Mouse (Mus musculus) heart, postnatal 14 days (tissue): ENCODE measurements around the gene Agbl2. TPM values are rescaled to one million over a fixed set of nuclear protein-coding genes. Genes with fewer than 3 reads are reported as not detected.
"Not testable (repeated sequence)": the region's sequence is repeated elsewhere in the genome, so short reads cannot be mapped to it uniquely, and the experiment has no call there.

Source experiments
- DNase-seq, 2 experiments: peaks; one replicate each; pipeline ENCODE4 v3.0.0; 2021 to 2022
- intact Hi-C: fragments of 180-260 bp; cut with DNase I; formaldehyde crosslinking; loops from one replicate; pipeline ENCODE4 v1.15.1; 2025
- total RNA-seq, 2 experiments: library from RNA; stranded (reverse); gene quantifications; 2 replicates each; pipeline ENCODE4 v1.2.3; 2021

The Agbl2 gene
- total RNA-seq, 2 experiments from 2014 or later: 1.2 to 1.3 TPM

DNA sequence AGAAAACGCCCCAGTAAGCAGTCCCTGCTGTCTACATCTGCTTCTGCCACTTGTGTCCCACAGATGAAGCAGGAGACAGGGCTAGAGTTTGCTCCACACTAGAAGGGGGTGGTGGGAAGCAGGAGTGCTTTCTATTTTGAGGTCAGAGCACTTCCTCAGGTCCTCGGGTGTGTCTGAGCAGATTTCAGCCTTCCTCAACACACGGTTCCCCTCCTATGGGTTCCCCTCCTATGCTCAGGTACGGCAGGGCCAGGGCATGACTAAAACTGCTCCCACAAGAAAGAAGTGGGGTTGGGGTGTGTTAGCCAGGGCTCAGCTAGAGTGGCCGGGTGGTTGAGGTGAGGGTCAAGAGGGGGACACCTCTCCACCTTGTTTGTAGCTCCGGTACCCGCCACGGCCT is 28.2 kb downstream of the Agbl2 start:
- intact Hi-C loops: no loop called here
- no peak for DNase-seq

DNA sequence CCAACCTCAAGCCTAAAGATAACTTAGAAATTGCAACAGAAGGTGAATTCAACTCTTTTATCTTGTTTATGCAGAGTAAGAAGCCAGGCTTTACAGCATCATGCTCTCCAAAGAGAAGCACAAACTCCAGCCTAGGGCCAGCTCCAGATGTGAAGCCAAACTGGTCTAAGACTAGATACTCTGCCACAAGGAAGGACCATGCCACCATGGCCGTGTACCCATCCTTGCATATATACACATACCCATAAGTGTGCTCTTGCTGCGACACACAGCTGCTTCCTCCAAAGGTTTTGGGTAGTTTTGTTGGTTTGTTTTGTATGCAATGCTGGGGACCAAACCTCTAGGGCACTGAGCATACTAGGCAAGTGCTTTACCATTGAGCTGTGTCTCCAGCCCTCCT is 32.7 kb downstream of the Agbl2 start:
- intact Hi-C loops: no loop called here
- no peak for DNase-seq

DNA sequence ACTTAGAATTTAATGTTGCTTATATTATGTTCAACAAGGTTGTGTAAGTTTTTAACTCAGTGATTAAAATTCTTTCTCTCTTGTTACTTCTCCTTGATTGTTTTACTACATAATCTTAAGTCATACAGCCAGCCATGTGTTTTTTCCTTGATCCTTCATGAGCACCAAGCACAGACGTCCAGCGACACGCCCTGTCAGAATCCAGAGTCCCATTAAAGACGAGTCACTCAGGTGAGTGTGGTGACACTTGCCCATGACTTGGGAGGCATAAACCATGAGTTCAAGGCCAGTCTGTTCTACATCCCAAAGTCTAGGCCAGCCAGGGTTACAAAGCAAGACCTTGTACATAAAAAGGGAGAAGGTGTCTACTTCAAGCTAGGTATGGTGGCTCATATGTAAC is 33.6 kb downstream of the Agbl2 start:
- no peak for DNase-seq
- intact Hi-C loops: no loop called here

DNA sequence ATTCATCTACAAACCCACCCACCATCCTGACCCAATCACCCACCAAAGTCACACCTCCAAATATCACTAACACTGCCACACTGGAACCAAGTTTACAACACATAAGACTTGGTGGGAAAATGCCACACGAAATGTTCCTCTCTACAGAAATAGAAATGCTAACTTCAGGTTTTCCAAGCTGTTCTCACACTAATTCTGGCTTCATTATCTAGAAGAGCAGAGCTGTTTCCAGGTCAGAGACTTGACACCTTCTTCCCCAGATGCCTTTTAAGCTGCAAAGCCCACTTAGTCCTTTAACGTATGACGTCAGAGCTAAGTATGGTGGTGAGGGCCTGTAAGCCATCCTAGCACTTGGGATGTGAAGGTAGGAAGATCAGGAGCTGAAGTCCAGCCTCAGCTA is 36.2 kb downstream of the Agbl2 start:
- no peak for DNase-seq
- intact Hi-C loops: no loop called here

DNA sequence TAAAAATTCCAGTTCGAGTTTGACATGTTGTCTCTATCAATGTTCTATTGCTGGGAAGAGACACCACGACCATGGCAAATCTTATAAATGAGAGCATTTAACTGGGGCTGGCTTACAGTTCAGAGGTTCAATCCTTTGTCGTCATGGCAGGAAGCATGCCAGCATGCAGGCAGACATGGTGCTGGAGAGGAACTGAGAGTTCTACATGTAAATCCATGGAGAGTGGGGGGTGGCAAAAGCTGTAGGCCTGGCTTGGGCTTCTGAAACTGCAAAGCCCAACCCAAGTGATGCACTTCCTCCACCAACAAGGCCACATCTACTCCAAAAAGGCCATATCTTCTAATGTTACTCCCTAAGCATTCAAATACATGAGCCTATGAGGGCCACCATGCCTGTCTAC is 38.4 kb downstream of the Agbl2 start:
- intact Hi-C loops: no loop called here
- no peak for DNase-seq

DNA sequence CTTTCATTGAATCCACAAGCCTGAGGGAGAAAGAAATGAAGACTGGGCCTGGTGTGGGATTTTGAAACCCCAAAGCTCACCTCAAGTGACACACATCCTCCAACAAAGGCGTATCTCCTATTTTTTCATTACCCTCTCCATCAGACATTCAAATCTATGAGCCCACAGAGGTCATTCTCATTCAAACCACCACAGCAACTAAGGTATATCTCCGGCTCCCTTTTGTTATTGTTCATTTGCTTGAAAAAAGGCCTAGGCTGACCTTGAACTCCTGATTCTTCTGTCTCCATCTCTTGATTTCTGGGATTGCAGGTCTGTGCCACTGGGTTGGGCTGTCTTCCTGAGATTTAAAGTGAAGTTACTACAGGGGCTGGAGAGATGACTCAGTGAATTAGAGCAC is 40.5 kb downstream of the Agbl2 start:
- DNase-seq: no peak
- intact Hi-C loops: no loop called here

DNA sequence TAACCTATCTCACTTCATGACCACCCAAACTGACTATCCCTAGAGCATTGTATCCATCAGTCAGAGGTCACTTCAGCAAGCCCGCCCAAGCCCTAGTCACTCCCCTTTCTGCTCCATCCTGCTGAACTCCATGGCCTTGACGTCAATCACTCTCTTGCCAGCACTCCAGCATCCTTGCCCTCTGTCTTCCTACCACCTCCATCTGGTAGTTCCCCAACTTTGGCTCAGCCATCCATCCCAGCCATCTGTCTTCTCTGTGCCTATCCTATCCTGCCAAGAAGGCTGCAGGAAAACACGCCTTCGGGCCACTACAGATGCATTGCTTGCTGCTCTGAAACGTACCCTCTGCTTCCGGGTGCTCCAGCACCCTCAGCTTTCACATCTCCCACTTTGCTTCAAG is 41.3 kb downstream of the Agbl2 start:
- intact Hi-C loops: no loop called here
- DNase-seq: no peak

DNA sequence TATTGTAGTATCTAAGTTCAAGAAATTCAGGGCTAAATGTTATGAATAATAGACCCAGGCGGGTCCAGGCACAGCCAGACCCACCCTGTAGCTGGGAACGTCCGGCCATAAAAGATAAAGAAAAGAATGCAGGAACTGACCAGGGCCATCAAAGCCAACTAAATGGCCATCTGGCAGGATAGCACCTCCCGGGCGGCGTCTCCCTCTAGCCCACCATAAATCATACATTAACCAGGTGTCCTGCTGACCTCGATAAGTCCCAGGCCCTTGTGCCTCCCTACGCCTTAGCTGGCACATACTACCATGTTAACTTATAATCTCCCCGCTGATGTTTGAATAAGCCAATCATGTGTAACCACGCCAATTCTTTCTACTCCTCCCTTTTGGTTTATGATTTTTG is 42.0 kb downstream of the Agbl2 start:
- intact Hi-C loops, DNase-seq: not testable (repeated sequence)

DNA sequence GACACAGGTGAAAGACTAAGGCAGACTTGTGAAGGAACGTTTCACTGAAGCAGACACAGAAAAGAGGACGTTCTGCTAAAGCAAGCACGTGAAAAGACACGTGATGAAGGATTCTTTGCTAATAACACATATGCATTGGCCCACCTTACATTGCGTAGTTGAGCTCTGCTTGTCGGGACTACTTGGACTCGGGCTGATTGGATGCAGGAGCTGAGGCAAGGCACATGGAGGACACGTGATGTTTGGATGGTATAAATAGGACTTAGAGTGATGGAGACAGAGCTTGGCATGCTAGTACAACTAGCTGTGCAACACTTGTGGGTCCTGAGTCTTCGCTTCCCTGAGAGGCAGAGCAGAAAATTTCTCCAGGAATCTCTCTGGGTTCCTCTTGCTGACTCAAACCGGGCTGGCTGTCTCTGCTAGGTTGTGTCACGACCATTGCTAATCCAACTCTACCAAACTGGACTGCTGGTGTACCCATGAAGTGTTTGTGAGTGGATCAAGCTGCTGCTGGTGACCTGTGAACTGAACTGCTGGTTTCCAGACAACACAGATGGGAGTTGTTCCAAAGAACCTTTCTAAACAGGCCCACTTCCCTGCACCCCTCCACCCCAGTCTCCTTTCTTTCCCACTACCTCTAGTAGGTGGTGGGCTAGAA is 43.1 kb downstream of the Agbl2 start:
- no peak for DNase-seq
- intact Hi-C loops: no loop called here

DNA sequence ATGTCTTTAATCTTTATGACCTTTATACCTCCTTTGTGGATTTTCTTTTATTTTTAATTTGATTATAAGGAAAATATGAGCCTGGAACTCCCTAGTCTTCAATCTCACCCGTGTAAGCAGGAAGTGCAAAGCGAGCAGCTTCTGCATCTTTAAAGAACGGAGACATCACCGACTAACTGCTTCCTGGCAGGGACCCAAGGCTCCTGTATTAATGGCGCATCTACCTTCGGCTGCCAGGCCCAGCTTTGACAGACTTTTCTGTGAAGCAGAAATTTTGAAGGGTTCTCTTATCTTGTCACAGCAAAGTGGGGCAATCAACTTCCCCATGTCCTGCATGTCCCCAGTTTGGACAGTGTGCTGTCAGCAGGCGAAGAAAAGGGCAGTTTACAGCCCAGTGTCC is 46.2 kb downstream of the Agbl2 start:
- intact Hi-C loops: no loop called here
- DNase-seq: no peak

DNA sequence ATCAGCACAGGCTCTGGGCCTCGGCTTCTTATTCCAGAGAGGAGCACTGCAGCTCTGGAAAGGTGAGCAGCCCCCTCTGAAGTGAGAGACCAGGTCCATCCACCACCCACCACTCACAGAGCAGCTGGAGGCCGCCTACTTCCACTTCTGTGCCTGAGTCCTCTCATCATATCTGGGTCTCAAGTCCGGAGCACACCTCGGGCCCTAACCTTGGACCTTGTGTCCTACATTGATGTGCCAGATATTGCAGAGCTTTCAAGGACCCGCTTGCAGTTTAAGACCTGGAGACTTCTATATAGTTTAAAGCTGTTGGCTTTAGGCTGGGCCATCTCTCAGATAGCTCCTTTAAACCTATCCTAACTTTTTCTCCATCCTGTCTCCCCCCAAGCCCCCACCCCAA is 51.0 kb downstream of the Agbl2 start:
- no peak for DNase-seq

DNA sequence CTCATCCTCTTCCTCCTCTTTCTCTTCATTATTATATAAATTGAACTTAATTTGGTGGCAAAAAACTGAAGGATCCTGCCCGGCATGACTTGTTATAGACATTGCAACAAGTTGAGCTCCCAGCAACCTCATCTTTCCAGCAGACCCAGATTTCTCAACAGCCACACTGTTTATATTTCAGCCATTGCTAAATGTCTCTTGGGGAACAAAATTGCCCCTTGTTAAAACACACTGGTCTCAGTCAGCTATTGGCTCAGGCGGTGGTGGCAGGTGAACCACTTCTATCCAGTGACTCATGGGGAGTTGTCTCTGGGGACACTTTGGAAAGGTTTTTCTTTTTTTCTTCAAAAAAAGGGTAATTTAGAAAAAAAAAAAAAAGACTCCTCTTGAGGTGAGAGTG is 56.1 kb downstream of the Agbl2 start:
- no peak for DNase-seq
- intact Hi-C loops: no loop called here

More for the DNA sequence above, 51.0 kb downstream of the Agbl2 start:
- intact Hi-C loops: no loop called here

DNA sequence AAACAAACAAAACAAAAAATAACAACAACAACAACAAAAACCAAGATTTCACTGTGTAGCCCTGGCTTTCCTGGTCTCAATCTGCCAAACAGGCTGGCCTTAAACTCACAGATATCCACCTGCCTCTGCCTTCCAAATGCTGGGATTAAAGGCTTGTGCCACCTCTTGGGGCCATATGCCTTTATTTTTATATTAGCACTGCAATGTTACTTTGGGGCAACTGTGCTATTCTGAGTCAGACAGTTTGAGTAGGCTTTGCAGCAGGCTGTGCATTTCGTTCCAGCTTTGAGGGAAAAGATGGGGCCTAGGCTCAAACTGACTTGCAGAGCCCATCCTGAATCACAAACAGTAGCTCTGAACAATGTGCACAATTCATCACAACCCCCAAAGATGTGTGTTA is 61.1 kb downstream of the Agbl2 start:
- intact Hi-C loops: no loop called here
- DNase-seq: no peak

DNA sequence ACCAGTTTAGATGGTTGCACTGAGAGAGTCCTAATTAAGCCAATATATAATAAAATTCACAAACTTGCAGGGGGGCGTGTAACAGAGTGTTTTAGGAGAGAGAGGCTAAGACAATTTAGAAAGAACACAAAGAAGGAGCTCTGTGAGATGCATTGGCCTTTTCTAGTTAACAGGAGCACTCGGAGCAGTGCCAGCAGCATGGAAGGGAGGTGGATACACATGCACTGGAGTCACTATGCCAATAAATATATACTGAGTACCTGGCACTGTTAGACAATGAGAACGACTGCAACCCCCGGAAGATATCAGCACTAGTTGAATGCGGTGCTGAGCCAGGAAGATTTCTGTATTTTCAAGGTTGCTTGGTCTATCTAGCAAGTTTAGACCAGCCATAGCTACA is 61.7 kb downstream of the Agbl2 start:
- no peak for DNase-seq
- intact Hi-C loops: no loop called here

DNA sequence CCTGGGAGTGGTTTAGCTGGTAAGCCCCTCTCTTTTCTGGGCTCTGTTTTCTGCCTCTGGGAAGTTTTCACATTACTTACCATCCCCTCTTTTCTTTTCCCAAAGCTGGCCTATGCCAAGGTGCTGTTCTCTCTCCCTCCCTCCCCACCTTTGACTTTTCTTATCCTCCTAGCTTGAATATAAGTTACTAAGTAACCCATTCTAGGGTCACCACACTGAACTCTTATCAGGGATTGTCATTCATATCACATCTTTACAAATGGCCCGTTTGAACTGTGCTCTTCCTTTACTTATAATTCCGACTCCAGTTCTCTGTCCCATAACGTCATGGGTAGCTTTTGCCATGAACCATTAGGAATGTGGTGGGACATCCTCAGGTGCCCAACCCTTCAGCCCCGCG is 62.7 kb downstream of the Agbl2 start:
- no peak for DNase-seq

DNA sequence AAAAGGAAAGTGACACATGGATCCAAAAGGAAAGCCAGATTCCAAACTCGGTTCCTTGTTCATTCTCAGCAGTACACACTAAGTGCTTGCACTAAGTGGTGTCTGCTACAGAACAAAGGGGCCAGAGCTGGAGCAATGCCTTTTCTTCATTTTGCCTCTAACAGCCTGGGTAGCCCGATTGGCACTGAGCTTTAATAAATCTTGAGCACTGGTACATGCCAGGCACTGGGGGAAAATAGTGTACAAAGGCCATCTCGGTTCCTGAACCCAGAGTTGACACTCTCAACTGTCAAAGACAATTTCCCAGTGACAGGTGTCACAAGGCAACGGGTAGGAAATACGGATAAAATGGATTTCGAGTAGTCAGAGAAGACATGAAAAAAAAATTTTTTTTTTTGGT is 63.6 kb downstream of the Agbl2 start:
- intact Hi-C loops: no loop called here
- DNase-seq: peak in 1 of 2 experiments; percentile 14

More for the DNA sequence above, 62.7 kb downstream of the Agbl2 start:
- intact Hi-C loops: no loop called here

DNA sequence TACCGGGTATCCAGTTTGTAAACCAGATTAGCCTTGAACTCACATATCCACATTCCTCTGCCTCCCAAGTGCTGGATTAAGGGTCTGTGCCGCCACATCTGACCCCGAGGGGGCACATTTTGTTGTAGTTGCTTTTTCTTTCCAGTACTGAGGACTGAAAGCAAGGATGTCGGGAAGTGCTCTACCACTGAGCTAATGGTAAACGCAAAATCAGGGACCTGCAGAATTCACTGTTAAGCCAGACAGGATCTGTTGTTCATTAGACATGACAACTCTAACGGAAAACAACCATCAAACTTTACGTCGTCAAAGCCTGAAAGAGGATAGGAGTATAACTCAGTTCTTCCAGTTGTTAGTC is 64.0 kb downstream of the Agbl2 start:
- intact Hi-C loops: no loop called here
- no peak for DNase-seq

DNA sequence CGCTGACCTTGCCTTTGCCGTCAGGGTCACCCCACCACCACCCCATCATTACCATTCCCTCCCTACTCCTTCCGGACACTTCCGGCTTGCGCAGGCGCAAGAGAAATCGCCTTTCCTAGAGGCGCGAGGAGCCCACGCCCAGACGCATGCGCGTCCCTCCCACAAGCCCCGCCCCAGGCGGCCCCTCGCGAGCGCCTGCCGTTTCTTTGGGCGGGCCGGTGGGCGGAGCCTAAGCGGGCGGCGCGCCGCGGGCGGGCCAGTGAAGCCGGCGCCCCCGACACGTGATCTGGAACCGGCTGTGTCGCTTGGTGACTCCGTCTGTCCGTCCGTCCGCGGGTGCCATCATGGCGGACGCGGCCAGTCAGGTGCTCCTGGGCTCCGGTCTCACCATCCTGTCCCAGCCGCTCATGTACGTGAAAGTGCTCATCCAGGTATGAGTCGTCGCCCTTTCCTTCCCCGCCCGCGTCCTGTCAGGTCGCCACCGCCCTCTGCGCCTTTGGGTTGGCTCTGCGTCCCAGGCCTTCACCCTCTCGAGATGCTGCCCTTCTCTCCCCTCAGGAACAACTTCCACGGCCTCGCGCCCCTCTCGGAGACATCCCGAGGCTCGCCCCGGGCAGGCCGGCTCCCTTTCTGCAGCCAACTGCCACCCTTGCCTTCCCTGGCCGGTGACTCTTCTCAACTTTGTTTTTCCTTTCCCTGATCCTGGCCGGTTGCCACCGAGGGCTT is 64.6 kb downstream of the Agbl2 start, which contains the start of gene Mtch2:
Mtch2 (plus strand) TSS at position 201 of the 726 bp plus-strand sequence.
- intact Hi-C loops: no loop called here
- peak; percentile 100 for DNase-seq

DNA sequence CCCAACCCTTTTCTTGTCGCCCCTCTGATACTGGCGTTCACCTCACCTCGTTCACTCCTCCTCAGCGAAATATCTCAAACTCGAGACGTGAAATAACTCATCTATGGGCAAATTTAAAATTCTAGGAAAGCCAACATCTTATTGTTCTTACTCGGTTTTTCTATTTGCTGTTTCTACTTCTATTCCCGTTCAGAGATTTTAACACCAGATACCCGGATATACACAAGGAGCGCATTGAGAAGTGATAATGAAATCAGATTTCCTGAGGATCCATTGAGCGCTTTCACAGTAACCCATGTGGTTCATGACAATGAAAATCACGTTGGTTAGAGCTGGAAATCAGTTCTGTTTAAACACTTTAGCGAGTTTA is 65.1 kb downstream of the Agbl2 start:
- DNase-seq: no peak
- intact Hi-C loops: no loop called here

DNA sequence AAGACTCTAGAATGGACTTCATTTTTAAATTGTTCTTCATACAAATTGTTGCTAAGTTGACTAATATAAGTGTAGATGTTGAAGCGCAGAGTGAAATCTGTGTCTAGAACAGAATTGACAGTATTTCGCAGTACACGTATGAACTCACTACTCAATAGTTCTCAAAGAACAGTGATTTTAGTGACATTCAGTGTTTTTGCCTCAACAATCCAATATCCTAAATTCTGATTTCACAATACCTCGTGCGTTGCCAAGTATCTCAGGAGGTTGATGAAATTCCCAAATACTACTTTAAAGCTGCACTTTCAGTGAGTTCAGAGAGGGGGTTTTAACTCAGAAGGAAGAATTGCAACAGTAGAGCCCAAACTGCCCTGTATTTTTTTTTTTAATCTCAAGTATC is 65.8 kb downstream of the Agbl2 start:
- intact Hi-C loops: no loop called here
- no peak for DNase-seq

DNA sequence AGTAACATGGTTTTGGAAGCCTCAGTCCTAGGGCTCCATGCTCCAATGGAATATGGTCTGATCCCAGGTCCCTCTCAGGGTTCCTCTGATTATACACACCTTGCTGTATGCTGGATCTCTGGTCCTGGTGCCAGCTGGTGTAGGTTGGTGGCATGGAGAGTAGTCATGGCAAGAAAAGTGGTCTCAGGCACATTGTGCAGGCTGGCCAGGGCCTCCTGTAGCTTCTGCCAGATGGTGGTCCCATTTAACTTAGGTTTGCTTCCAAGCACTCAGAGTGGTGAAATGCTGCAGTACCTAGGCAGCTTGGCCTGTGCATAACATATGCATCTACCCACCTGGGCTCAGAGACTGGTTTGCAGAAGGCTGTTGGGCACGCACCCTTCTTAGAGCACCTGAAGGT is 67.9 kb downstream of the Agbl2 start:
- DNase-seq: no peak
- intact Hi-C loops: no loop called here

DNA sequence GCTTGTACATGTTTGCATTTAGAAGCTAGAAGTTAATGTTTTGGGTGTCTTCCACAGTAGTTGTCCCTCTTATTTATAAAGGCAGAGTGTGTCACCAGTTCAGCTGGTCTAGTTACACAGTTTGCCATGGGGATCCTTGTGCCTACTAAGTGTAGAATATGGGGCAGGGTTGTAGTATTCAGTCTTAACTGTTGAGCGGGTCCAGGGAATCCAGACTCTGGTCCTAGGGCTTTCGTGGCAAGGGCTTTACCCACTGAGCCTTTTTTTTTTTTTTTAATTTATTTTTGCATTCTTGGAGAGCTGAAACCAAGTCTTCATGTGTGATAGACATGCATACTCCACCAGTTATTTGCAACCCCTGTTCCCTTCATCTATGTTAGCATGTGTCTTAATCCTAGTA is 79.0 kb downstream of the Agbl2 start:
- no peak for DNase-seq
- intact Hi-C loops: no loop called here

DNA sequence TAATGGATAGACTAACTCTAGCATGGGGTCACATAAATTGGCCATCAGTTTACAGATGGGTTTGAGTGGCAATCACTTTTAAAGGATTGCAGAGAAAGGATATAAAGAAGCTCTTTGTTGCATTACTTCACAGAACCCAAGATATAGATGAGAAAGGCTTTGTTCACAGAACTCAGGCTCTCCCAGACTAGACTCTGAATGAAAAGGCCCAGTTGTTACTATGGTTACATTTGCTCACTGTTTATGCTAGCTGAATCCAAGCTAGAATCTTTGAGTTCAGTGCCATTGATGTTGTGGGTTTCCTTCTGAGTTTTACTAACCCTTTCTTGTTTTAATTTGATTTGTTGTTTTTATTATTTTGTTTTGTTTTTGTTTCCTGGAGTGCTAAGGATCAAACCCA is 81.7 kb downstream of the Agbl2 start:
- intact Hi-C loops: no loop called here
- DNase-seq: no peak
